Mouse (Mus musculus) myocyte (in vitro differentiated cells): ENCODE data around the gene Tpsb2. TPM values are rescaled to one million over a fixed set of nuclear protein-coding genes. Genes with fewer than 3 reads are reported as not detected.

Source experiments
- H3K27me3 ChIP-seq: one replicate; pipeline ENCODE4 v1.6.1; 2011; ENCODE audit not compliant: control insufficient read depth, insufficient read depth, insufficient read length
- H3K36me3 ChIP-seq: one replicate; pipeline ENCODE4 v1.6.1; 2011; ENCODE audit not compliant: control insufficient read depth, insufficient read depth
- H3K4me2 ChIP-seq: one replicate; pipeline ENCODE4 v1.6.1; 2011; ENCODE audit warnings: low read depth, control low read depth
- H3K4me3 ChIP-seq: one replicate; pipeline ENCODE4 v1.5.1; 2011; ENCODE audit warnings: mild to moderate bottlenecking, control low read depth, moderate library complexity
- H3K79me2 ChIP-seq: one replicate; pipeline ENCODE4 v1.6.1; 2011; ENCODE audit not compliant: control insufficient read depth, insufficient read depth
- H3ac ChIP-seq: one replicate; pipeline ENCODE4 v1.6.1; 2011; ENCODE audit not compliant: control insufficient read depth, insufficient read length
- CEBPB ChIP-seq: IDR thresholded peaks from 2 replicates; pipeline ENCODE4 v1.6.1; 2011; ENCODE audit warnings: mild to moderate bottlenecking, moderate library complexity; ENCODE audit not compliant: poor library complexity, insufficient read depth, severe bottlenecking
- E2F4 ChIP-seq: IDR thresholded peaks from one replicate; pipeline ENCODE4 v1.6.1; 2011; ENCODE audit warnings: mild to moderate bottlenecking, control low read depth, moderate library complexity; ENCODE audit not compliant: insufficient read depth
- MAX ChIP-seq: IDR thresholded peaks from one replicate; pipeline ENCODE4 v1.6.1; 2011; ENCODE audit warnings: low read depth, mild to moderate bottlenecking, control low read depth
- MYOD1 ChIP-seq, 3 experiments: IDR thresholded peaks; one replicate each; pipeline ENCODE4 v1.6.1; 2011; ENCODE audit warnings: control low read depth in 2 of 3, low read depth in 2 of 3, mild to moderate bottlenecking in 2 of 3, moderate library complexity in 1 of 3; ENCODE audit not compliant: insufficient read length in 2 of 3, control insufficient read depth in 1 of 3
- MYOG ChIP-seq, 3 experiments: IDR thresholded peaks; one replicate each; pipeline ENCODE4 v1.6.1; 2011; ENCODE audit warnings: control low read depth in 2 of 3, low read depth in 2 of 3, mild to moderate bottlenecking in 2 of 3; ENCODE audit not compliant: insufficient read length in 2 of 3, control insufficient read depth in 1 of 3, insufficient read depth in 1 of 3
- POLR2A ChIP-seq: IDR thresholded peaks from one replicate; pipeline ENCODE4 v1.6.1; 2011; ENCODE audit warnings: low read depth, mild to moderate bottlenecking, control low read depth, moderate library complexity; ENCODE audit not compliant: insufficient read length
- POLR2AphosphoS2 ChIP-seq: IDR thresholded peaks from one replicate; pipeline ENCODE4 v1.6.1; 2011; ENCODE audit warnings: low read depth, control low read depth; ENCODE audit not compliant: insufficient read length
- REST ChIP-seq: IDR thresholded peaks from one replicate; pipeline ENCODE4 v1.6.1; 2011; ENCODE audit warnings: mild to moderate bottlenecking, control low read depth, moderate library complexity; ENCODE audit not compliant: insufficient read depth, insufficient read length
- SRF ChIP-seq: IDR thresholded peaks from one replicate; pipeline ENCODE4 v1.6.1; 2011; ENCODE audit warnings: low read depth; ENCODE audit not compliant: control insufficient read depth, insufficient read length
- TCF12 ChIP-seq: IDR thresholded peaks from one replicate; pipeline ENCODE4 v1.6.1; 2011; ENCODE audit warnings: mild to moderate bottlenecking, control low read depth; ENCODE audit not compliant: poor library complexity, insufficient read depth, severe bottlenecking
- TCF3 ChIP-seq: IDR thresholded peaks from one replicate; pipeline ENCODE4 v1.6.1; 2011; ENCODE audit warnings: low read depth, control low read depth; ENCODE audit not compliant: insufficient read length
- USF1 ChIP-seq: IDR thresholded peaks from one replicate; pipeline ENCODE4 v1.6.1; 2011; ENCODE audit warnings: low read depth, mild to moderate bottlenecking, control low read depth, moderate library complexity
- polyA plus RNA-seq: library from polyadenylated mRNA; unstranded; fragments of >200 nt; fragmentation: generic; extraction: Trizol; gene quantifications from one replicate; pipeline ENCODE4 v1.2.1, GENCODE M21; 2012; ENCODE audit warnings: missing spikeins

The Tpsb2 gene
- polyA plus RNA-seq, 1 experiment, result not detected

GRCm38 (mm10) chr17:25408302-25408999 is 42.3 kb downstream of the Tpsb2 start:
- Histone ChIP-seq H3ac (no peak overlapping the region), H3K36me3 (no peaks in the 10 kb centered on the region), H3K27me3 (peaks cover 2% of the 10 kb centered on the region), H3K4me2 (no peak overlapping the region), H3K79me2 (no peaks in the 10 kb centered on the region), H3K4me3 (no peak overlapping the region)
- TF ChIP-seq SRF, result no peak
- TF ChIP-seq USF1, result no peak

GRCm38 (mm10) chr17:25409621-25410020 is 43.5 kb downstream of the Tpsb2 start:
- H3K4me2 ChIP-seq, result no peak overlapping the region
- H3ac ChIP-seq, result no peak overlapping the region
- TF ChIP-seq TCF12 (no peak), MYOD1 (IDR thresholded peaks at IDR 0.05; ENCODE audit: control insufficient read depth in 1 of 3, insufficient read length in 2 of 3, low read depth in 2 of 3) (no peak), SRF (no peak), MYOG (IDR thresholded peaks at IDR 0.05; ENCODE audit: control insufficient read depth in 1 of 3, insufficient read depth in 1 of 3, insufficient read length in 2 of 3, low read depth in 2 of 3) (no peak)
- H3K79me2 ChIP-seq, result no peaks in the 10 kb centered on the region
- H3K4me3 ChIP-seq, result no peak overlapping the region
- no peaks in the 10 kb centered on the region for H3K36me3 ChIP-seq
- no peaks in the 10 kb centered on the region for H3K27me3 ChIP-seq

- no peak overlapping the region for H3K4me2 ChIP-seq
- H3K27me3 ChIP-seq, result no peaks in the 10 kb centered on the region
- no peak for TF ChIP-seq TCF3
- TF ChIP-seq SRF, result no peak
- TF ChIP-seq MYOD1 (IDR thresholded peaks at IDR 0.05; ENCODE audit: control insufficient read depth in 1 of 3, insufficient read length in 2 of 3, low read depth in 2 of 3), result no peak
- no peak for TF ChIP-seq E2F4
- no peak for TF ChIP-seq POLR2AphosphoS2
- TF ChIP-seq MAX, result no peak
- no peak for TF ChIP-seq CEBPB
- no peak for TF ChIP-seq MYOG (IDR thresholded peaks at IDR 0.05; ENCODE audit: control insufficient read depth in 1 of 3, insufficient read depth in 1 of 3, insufficient read length in 2 of 3, low read depth in 2 of 3)
- no peak for TF ChIP-seq POLR2A
- TF ChIP-seq USF1, result no peak
- no peak for TF ChIP-seq TCF12
- no peak for TF ChIP-seq REST
- H3K36me3 ChIP-seq, result no peaks in the 10 kb centered on the region
- H3K4me3 ChIP-seq, result no peak overlapping the region
- H3ac ChIP-seq, result no peak overlapping the region
- no peaks in the 10 kb centered on the region for H3K79me2 ChIP-seq
Measured at GRCm38 (mm10) chr17:25410180-25410579, 44.1 kb downstream of the Tpsb2 start.

- H3K36me3 ChIP-seq, result no peaks in the 10 kb centered on the region
- no peak for TF ChIP-seq MYOD1 (IDR thresholded peaks at IDR 0.05; ENCODE audit: control insufficient read depth in 1 of 3, insufficient read length in 2 of 3, low read depth in 2 of 3)
- no peak for TF ChIP-seq TCF3
- TF ChIP-seq REST, result no peak
- TF ChIP-seq E2F4, result no peak
- TF ChIP-seq POLR2A, result no peak
- no peak for TF ChIP-seq TCF12
- no peak for TF ChIP-seq CEBPB
- TF ChIP-seq MAX, result no peak
- TF ChIP-seq POLR2AphosphoS2, result no peak
- TF ChIP-seq SRF, result no peak
- TF ChIP-seq MYOG (IDR thresholded peaks at IDR 0.05; ENCODE audit: control insufficient read depth in 1 of 3, insufficient read depth in 1 of 3, insufficient read length in 2 of 3, low read depth in 2 of 3), result no peak
- TF ChIP-seq USF1, result no peak
- H3K27me3 ChIP-seq, result no peaks in the 10 kb centered on the region
- no peak overlapping the region for H3K4me3 ChIP-seq
- H3K79me2 ChIP-seq, result no peaks in the 10 kb centered on the region
- H3K4me2 ChIP-seq, result peak overlapping the region; percentile 24
- no peak overlapping the region for H3ac ChIP-seq
Measured at GRCm38 (mm10) chr17:25410786-25411185, 44.7 kb downstream of the Tpsb2 start.

DNA sequence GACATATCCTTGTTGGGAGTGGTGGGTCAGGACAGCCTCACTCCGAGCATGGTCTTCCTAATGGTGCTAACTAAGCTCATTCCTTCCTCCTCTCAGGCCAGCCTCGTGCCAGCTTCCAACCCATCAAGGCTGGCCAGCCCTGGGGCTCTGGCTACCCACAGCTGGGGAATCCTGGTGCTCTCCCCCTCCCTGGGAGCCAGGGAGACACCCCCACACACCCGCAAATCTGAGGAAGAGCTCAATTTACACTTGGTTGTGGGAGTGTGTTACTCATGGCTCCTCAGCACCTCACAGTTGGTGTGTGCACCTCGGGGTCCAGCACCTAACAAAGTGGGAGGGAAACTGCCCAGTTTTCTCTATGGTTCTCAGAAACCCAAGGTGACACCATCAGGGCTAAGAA is 45.1 kb downstream of the Tpsb2 start:
- Histone ChIP-seq H3K4me3 (no peak overlapping the region), H3K4me2 (peak overlapping the region; percentile 24), H3K27me3 (no peaks in the 10 kb centered on the region), H3ac (no peak overlapping the region), H3K36me3 (no peaks in the 10 kb centered on the region), H3K79me2 (no peaks in the 10 kb centered on the region)
- TF ChIP-seq MYOD1 (IDR thresholded peaks at IDR 0.05; ENCODE audit: control insufficient read depth in 1 of 3, insufficient read length in 2 of 3, low read depth in 2 of 3), result no peak
- no peak for TF ChIP-seq REST
- no peak for TF ChIP-seq E2F4
- TF ChIP-seq USF1, result no peak
- no peak for TF ChIP-seq TCF12
- no peak for TF ChIP-seq TCF3
- TF ChIP-seq MYOG (IDR thresholded peaks at IDR 0.05; ENCODE audit: control insufficient read depth in 1 of 3, insufficient read depth in 1 of 3, insufficient read length in 2 of 3, low read depth in 2 of 3), result no peak
- TF ChIP-seq SRF, result no peak
- TF ChIP-seq MAX, result no peak
- TF ChIP-seq POLR2AphosphoS2, result no peak
- TF ChIP-seq CEBPB, result no peak
- TF ChIP-seq POLR2A, result no peak
